Mouse (Mus musculus): ENCODE data around the gene Il25.
"Not testable (repeated sequence)": the region's sequence is repeated elsewhere in the genome, so short reads cannot be mapped to it uniquely, and the experiment has no call there.

The Il25 gene

DNA sequence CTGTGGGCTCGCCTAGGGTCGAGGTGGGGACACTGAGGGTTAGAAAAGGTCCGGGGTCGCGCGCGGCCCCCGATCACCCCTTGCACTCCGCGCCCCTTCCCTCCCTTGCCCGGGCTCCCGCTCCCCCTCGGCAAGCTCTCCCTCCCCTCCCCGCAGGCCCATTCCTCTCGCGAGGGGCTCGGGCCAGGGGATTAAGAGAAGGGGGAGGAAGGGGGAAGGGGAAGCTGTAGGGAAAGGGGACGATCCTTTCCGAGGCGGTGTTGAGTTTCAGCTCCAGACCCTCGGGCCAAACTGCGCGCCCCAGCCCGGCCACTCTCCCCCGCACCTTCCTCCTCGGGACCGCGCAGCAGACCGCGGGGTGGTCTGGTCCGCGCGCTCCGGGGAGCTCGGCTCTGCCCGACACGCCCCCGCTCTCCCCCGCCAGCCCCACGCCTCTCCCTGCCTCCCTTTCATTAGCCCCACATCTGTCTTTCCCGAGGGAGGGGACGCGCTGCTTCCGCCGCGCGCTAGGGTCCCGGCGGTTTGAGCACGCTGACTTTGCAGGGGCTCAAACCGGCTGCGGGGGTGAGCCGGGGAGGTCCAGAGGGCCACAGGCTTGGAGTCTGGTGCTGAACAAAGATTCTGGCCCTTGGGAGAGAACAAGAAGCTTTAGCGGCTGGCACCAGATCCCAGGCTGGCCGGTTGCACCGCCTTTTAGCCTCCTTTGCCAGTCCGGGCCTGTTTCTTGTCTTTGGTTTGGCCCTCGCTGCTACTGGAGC lies 5.9 kb upstream of the Il25 start:
- no peak for DNase-seq (ENCODE audit: low read depth, low spot score)

DNA sequence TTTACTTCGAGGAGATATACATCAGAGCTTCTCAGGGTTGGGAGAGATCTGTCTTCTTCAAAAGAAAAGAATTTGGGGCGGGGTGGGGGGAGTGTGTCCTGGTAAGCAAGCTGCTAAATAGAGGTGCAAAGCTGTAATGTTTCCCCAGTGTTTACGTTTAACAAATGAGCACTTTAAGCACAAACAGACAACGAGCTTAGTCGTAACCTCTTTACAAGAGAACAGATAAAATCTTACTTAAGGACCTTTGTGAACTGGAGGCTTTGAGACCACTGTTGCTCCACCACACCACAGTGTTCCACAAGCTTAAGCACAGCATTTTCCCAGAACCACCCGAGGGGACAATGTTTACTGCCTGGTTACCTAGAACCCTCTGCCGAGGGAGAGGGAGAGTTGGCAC lies 5.2 kb upstream of the Il25 start:
- no peak for DNase-seq (ENCODE audit: low read depth, low spot score)

DNA sequence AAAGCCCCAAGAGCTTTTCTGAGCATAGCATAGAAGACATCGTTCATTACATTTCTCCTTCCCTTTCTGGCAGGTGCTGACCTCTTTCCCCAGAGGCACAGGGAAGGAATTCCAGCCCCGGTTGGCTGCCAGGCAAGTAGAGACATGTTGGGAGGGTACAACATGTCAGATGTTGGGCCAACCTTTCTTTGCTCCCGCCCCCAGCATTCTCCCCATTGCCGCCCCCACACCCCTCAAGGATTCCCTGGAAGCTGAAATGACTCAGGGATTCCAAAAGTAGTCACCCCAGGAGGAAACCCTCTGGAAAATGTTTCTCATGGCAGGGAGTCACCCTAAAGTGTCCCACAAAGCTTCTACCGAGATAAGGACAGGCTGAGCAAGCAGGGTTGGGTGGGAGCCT lies 2.7 kb upstream of the Il25 start:
- DNase-seq (ENCODE audit: low read depth, low spot score): no peak

DNA sequence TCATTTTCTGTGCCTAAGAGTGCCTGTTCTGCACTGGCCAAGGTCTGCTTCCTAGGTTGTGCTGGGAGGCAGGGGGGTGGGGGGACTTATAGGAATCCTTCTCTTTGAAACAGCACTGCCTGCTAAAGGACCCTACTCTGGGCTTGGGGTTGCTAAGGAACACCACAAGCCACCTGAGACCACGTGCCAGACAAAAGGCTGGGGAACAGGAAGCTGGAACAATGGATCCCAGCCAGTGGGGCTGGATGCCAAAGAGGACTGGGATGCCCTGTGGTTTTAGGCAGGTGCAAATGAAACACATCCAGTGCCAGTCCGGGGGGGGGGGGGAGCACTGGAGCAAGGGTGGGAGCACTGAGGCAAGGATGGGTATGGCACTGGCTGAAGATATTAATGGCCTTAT lies 2.1 kb upstream of the Il25 start:
- no peak for DNase-seq (ENCODE audit: low read depth, low spot score)

DNA sequence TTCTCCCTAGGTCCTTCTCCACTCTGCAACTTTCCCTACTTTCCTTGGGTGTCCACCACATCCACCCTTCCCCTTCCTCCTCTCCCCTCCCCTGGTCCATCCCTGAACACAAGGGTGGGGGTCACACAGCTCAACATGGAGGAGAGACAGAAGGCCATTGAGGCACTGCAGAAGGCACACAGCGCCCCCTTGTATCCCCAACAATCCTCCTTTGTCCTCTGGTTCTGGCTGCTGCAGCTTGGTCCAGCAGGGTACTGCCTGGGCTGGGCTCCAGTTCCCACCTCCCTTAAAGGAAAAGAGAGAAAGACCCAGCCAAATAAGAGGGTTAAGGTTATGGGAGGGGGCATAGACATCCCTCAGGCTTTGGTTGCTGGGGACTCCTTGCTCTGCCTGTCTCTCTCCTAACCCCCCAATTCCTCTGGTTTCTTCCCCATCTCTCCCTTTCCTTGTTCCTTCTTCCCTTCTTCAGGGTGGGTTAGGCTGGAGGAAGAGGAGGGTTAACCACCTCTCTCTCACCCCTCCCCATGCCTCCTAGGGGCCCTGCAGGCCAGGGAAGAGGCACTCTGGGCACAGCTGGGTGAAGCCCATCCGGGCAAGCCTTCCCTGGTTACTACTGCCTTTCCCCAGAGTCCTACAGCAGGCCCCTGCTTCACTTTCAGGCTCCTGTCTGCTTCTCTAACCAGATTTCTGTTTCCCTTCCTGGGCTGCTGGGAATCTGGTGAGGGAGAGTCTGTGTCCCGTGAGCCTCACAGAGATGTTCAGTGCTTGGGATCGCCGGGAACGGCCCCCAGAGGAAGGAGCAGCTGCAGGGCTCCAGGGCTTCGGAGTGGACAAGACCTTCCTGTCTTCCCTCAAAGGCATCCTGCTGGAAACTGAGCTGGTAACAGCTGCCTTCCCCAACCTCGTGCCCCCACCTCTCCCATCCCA lies 3.7 kb downstream of the Il25 start, which contains the start of gene Cmtm5:
TSS of gene Cmtm5 (plus strand) at position 358 of the 927 bp plus-strand sequence.
- no peak for DNase-seq (ENCODE audit: low read depth, low spot score)

DNA sequence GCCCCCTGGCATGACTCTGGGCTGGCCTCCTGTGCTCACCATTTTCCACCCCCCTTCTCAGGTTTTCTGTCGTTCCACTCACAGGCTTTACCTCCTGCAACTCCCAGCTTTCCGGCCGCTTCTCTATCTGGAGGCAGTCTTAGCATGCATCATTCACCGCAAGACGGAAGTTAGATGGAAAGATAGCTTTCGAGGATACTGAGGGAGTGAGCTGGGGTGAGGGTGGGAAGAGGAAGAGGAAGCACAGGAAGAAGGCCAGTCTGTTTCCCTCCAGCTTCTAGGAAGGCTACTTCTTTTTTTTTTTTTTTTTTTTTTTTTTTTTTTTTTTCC lies 4.3 kb downstream of the Il25 start:
- no peak for DNase-seq (ENCODE audit: low read depth, low spot score)

DNA sequence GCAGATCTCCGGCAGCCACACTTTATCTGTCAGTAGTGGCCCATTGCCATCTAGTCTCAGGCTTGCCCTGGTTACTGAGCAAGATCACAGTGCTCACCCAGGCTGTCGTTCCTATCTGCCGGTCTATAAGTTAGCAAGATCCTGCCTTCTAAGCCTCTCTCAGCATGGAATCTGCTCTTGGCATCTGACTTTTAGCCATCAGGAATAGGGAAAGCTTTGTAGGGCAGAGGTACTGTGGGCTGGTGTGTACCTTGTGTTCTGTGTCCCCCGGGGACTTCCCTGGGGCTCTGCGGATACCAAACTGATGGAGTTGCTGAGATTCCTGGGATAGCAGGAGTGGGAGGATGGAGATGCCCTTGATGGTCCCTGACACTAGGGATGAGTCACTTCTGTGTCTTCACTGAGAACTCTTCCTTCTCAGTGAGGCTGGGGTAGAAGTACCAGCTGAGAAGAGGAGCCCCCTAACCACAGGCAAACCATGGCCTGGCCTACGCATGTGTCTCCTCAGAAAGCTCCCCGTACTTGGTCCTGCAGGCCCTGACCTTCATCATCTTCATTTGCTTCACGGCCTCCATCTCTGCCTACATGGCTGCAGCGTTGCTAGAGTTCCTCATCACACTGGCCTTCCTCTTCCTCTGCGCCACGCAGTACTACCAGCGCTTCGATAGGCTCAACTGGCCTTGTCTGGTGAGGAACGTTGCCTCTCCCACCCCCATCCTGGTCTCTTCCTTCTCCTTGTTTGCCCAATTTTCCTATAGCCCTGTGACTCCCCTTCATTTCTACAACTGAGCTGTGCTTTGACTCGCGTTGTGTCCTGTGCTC lies 5.1 kb downstream of the Il25 start:
- no peak for DNase-seq (ENCODE audit: low read depth, low spot score)

DNA sequence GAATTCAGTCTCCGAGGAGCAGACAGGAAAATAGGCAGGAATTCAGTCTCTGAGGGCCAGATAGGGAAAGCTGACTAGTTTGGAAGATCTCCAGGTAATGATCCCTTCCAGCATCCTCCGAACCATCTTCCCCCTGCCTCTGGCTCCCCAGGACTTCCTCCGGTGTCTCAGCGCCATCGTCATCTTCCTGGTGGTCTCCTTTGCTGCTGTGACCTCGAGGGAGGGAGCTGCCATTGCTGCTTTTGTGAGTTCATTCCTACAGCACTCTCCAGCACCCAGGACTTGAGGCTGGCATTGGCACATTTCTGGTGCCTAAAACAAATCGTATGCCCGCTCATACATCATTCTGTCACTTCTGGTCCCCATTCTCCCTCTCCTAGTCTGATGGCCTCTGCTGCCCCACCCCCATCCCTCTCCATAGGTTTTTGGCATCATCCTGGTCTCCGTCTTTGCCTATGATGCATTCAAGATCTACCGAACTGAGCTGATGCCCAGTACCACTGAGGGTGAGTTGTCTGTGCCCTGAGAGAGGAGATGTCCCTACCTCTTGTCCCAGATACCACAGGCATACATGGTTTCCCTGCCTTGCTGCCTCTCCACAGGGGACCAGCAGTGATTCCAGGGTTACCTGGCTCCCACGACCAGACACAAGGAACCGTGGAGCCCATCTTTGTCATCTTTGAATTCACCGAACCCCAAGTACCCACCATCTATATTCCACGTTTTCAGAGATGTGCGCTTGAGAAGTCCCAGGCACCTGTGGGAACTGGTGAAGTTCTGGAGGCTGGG lies 6.1 kb downstream of the Il25 start:
- no peak for DNase-seq (ENCODE audit: low read depth, low spot score)

DNA sequence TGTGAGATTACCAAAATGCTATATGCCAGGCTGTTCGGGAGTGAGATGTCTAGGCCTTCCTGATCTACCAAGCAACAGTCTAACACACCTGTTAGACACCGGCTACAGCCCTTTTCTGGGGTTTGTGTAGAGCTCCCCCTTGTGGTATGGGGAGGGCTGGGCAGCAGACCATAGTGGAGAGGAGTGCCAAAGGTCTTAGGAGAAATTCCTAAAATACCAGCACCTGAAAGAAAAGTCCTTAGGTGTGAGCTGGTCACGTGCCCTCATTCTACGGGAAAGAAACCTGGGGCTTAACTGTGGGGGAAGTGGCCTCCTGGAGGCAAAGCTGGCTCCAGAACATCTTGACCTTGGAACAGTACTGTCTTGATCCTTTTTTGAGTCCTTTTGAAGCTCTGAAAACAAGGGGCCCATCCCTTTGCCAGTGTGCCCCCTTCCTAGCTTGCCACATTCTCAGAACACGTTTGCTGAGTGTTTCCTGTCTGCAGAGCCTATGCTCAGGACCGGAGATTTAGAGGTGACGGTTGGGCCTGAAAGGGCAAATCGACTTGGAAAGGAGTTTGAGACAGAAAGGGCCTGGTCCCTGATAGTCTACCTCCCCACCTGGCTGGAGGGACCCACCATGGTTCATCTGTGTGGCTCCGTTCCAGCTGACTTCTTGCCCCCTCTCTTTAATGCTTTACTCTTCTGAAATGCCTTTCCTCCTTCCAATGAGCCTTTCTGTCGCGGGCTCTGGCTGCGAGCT lies 7.1 kb downstream of the Il25 start:
- no peak for DNase-seq (ENCODE audit: low read depth, low spot score)

DNA sequence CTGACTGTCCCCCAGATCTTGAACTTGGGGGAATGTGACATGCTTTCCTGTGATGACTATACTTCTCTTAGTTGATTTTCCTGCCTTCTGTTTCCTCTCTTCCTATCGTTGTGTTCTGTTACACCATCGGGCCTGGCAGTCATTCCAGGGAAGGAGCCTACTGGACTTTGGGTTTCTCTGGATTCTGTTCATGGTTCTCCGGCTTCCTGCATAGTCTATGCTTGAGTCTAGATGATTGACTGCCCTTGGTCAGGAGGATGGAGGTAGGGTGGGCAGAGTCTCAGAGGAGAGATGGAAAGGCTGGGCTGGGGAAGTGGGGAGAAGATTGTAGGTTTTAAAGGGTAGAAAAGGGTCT lies 7.7 kb downstream of the Il25 start:
- no peak for DNase-seq (ENCODE audit: low read depth, low spot score)

DNA sequence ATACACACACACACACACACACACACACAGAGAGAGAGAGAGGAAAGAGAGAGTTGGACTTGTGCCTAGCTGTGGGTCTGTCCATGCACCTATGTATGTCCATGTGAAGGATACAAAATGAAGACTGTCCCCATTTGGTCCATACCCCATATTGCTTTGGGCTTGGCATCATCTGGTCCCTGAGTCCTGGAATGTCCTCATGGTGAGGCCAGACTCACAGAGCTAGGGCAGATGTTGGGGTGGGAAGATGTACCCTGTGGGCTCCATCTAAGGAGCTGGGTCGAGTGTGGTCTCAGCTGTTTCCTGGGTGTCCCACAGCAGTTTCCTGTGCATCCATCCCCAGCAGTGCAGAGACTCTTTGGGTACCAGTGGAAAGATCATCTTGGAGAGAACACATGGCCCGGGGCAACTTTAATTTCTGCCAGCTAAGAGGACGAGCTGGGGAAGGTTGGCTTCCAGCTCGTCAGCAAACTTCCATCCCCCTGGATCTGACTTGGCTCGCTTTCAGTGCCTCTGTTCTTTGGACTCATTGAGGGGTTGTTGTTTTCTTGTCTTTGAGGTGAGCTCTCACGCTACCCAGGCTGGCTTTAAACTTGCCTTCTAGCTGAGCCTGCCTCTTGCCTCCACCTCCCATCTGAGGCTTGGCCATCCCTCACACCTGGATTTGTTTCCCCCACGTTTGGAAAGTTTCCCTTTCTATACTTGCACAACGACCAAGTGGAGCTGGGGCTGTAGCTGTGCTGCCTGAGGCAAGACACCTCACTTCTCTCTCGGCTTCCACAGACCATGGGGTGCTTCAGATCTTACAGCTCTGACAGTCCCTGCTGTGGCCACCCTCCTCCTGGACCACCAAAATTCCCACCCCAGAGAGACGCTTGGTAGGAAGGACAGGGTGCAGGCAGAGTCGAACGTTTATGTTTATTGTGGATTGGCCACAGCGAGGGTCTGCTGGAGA lies 8.8 kb downstream of the Il25 start:
- no peak for DNase-seq (ENCODE audit: low read depth, low spot score)

DNA sequence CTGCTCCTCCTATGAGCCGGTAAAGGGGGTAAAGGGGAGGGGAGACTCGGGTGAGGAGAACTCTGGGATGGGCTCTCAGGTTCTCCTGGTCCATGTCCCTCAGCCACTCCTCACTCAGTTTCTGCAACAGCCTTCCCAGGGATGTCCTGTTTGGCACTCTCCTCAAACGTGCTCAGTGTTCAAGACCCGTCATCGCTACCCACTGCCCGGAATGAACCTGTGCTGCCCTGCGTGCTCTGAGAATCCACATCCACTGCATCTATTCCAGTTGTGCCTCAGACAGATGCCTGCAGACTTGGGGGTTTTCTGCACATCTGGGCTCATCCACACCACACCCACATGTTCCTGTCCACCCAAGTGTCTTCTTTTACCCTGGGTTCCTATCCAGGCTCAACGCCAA lies 10.0 kb downstream of the Il25 start:
- no peak for DNase-seq (ENCODE audit: low read depth, low spot score)

DNA sequence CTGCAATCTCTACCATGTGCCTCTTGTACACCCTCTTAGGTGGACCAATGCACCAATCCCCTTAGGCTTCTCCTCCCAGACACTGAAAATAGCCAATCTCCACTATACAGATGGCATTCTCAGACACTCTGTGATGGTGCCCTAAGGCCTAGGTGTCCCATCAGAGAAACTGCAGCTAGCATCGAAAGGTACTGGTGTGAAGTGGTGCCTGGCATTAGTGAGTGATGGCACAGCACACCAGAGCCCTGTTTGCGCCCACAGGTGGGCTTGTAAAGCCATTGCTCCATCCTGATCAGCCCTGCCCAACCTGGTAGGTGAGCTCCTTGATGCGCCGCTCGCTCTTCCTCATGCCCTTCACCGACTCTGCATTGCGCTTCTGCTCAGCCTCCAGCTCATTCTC lies 11.5 kb downstream of the Il25 start:
- DNase-seq (ENCODE audit: low read depth, low spot score): no peak

DNA sequence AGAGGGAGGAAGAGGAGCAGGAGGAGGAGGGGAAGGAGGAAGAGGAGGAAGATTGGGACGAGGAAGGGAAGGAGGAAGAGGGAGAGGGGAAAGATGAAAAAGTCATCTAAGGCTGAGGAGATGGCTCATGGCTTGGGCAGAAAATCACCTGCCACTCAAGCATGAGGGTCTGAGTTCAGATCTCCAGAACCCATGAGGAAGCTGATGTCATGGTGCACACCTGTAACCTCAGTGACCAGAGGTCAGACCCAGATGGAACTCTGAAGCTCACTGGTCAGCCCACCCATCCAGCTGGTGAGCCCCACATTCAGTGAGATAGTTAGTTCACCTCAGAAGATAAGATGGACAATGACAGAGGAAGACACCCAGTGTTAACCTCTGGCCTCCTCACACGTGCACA lies 12.4 kb downstream of the Il25 start:
- no peak for DNase-seq (ENCODE audit: low read depth, low spot score)

DNA sequence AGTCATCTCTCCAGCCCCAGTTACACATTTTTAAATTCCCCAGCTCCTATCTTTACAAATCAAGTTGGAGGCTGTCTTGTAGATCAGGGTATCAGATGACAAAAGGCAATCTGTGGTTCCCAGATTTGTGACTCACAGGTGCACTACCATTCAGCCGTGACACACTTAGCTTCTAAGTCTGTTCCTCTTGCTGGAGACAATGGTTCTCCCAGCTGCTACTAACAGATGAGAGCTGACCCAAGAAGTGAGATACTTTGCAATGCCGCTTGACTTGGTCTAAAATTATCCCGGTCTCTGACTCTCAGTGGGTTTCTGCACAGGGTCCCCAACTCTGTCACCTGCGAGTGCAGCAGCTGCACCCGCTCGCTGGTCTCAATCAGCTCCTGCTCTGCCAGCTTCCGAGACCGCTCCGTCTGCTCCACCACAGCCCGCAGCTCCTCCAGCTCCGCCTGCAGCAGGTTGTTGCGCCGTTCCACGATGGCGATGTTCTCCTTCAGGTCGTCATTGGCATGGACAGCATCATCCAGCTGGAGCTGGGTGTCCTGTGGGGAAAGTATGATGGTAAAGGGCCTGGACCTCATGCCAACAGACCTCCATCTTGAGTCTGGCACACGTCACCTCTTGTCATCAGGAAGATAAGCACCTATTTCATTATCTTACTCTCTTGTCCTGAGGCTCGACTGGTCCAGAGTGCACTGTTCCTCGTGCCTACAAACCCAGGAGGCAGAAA lies 13.6 kb downstream of the Il25 start:
- DNase-seq (ENCODE audit: low read depth, low spot score): no peak

DNA sequence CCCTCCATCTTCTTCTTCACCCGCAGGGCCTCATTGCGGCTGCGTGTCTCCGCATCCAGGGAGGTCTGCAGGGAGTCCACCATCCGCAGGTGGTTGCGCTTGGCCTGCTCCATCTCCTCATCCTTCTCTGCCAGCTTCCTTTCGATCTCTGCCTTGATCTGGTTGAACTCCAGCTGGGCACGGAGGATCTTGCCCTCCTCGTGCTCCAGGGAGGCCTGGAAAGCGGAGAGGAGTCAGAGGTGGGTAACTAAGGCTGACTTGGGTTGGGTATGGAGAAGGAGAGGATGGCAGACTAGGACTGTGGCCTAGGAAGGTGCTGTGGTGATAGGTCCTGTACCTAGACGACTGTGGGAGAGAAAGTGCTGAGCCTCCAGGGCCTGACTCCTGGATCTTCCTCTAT lies 14.5 kb downstream of the Il25 start:
- DNase-seq (ENCODE audit: low read depth, low spot score): not testable (repeated sequence)

DNA sequence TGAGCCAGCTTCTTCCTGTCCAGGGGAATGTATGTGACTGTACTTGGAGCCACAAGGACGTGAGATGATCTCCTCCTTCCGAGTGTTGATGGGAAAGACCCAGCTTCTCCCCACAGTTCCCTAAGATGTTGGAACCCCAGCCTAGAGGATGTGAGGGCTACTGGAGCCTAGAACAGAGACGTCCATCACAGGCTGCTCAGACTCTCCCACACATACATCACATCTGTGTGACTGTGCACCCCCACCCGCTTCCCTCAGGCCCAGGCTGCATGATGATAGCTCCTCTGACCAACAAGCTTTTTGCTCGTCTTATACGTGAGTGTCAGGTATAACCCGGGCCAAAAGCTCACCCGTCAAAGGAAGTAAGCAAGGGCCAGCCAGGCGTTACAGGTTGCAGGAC lies 16.3 kb downstream of the Il25 start:
- DNase-seq (ENCODE audit: low read depth, low spot score): no peak

DNA sequence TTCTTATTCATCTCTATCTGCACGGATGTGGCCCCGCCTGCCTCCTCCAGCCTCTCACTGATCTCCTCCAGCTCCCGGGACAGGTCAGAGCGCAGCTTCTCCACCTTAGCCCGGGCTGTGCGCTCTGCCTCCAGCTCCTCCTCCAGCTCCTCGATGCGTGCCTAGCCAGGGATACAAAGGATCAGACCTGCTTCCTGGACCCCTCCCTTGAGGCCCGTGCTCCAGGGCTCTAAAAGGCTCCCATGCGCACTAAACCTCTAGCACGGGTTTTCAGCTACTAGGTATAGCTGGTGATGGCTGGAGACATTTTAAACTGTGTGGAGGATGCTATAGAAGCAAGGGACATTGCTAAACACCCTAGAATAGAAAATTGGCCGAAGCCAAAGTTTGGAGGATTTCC lies 18.0 kb downstream of the Il25 start:
- no peak for DNase-seq (ENCODE audit: low read depth, low spot score)

DNA sequence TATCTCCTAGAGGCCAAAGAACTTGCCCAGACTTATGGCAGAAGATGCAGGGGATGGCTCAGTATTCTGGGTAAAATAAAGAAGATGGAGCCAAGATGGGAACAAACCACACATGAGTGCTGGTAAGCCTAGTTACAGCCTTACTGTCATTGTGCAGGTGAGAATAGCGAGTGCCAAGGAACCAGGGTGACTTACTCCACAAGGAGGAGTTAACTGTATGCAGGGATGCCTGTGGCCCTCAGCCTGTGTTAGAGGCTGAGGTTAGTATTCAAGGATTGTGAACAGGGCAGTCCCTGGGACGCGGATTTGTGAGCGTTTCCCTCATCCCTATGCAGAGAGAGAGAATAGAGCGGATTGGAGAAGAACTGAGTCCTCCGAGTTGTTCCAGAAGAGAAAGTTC lies 19.1 kb downstream of the Il25 start:
- no peak for DNase-seq (ENCODE audit: low read depth, low spot score)

Data from brain, embryonic 18.5 days (tissue).